In genomic region chr2:13385542-13386345, GRCm38 (mm10) we compare ENCODE assay signal across 9 mouse cellular contexts.
DNase-seq lines count a peak whose midpoint lies in the region; ATAC-seq and TF ChIP-seq lines count a peak whose summit lies in the region.
"Had no signal": no experiment of that assay in that cellular context is flagged by ENCODE, and none has a peak within 500 bp of the region (broad histone marks: within the 10 kb centered on the region; RNA-seq: fewer than 3 reads in every experiment).

No protein-coding gene starts in this region.

- no peak overlapping the region for H3K9ac ChIP-seq in kidney, embryonic 15.5 days
- H3K9ac ChIP-seq in forebrain, embryonic 13.5 days, result peak overlapping the region; percentile 31; the same call in 1 of the 2 replicates
- no peak overlapping the region for H3K9ac ChIP-seq in limb, embryonic 15.5 days

- H3K4me3 ChIP-seq in kidney, embryonic 15.5 days (replicated peaks), result no peak overlapping the region
- no peak overlapping the region for H3K4me3 ChIP-seq in forebrain, embryonic 13.5 days
- no peak overlapping the region for H3K4me3 ChIP-seq in limb, embryonic 15.5 days
- H3K4me3 ChIP-seq in olfactory bulb, adult 2 months (ENCODE audit: insufficient read depth, low read depth, low read length), result no peak overlapping the region

- H3K27me3 ChIP-seq in kidney, embryonic 15.5 days, result no peaks in the 10 kb centered on the region
- H3K27me3 ChIP-seq in forebrain, embryonic 13.5 days, result no peaks in the 10 kb centered on the region
- no peaks in the 10 kb centered on the region for H3K27me3 ChIP-seq in limb, embryonic 15.5 days

- TF ChIP-seq POLR2A in olfactory bulb, adult 2 months (IDR thresholded peaks at IDR 0.05; ENCODE audit: insufficient read depth, low read depth, low read length), result no peak

- 60% methylated on average over 3 of the region's 3 CpGs for WGBS in kidney, embryonic 15.5 days
- WGBS in forebrain, embryonic 13.5 days, result 21% methylated on average over 3 of the region's 3 CpGs
- 44% methylated on average over 3 of the region's 3 CpGs for WGBS in limb, embryonic 15.5 days
- 33% methylated on average over 3 of the region's 3 CpGs for WGBS in olfactory bulb, adult 2 months

- intact Hi-C loops in left cerebral cortex, postnatal 4 days (cut with DNase I), result no loop called here

- TF ChIP-seq CTCF in olfactory bulb, adult 2 months (IDR thresholded peaks at IDR 0.05; ENCODE audit: insufficient read depth, low read depth, low read length), result no peak

- H3K9me3 ChIP-seq in kidney, embryonic 15.5 days (replicated peaks), result no peaks in the 10 kb centered on the region
- H3K9me3 ChIP-seq in forebrain, embryonic 13.5 days (replicated peaks), result no peaks in the 10 kb centered on the region
- H3K9me3 ChIP-seq in limb, embryonic 15.5 days, result no peaks in the 10 kb centered on the region
- H3K9me3 ChIP-seq: G1E had no signal

- no peak overlapping the region for H3K4me2 ChIP-seq in kidney, embryonic 15.5 days
- H3K4me2 ChIP-seq in forebrain, embryonic 13.5 days, result peak overlapping the region; percentile 5; the same call in 1 of the 2 replicates
- no peak overlapping the region for H3K4me2 ChIP-seq in limb, embryonic 15.5 days

- H3K27ac ChIP-seq in kidney, embryonic 15.5 days, result peak overlapping the region; percentile 75
- peak overlapping the region; percentile 91 for H3K27ac ChIP-seq in forebrain, embryonic 13.5 days
- H3K27ac ChIP-seq in limb, embryonic 15.5 days, result peak overlapping the region; percentile 70
- H3K27ac ChIP-seq in olfactory bulb, adult 2 months (ENCODE audit: insufficient read depth, low read depth, low read length), result peak overlapping the region; percentile 64

- no peak for ATAC-seq in kidney, embryonic 15.5 days (replicated peaks; ENCODE audit: low FRiP score)
- peak; percentile 76 for ATAC-seq in forebrain, embryonic 13.5 days
- peak; percentile 19; the same call in 1 of the 2 replicates for ATAC-seq in limb, embryonic 15.5 days (ENCODE audit: insufficient number of reproducible peaks, low FRiP score, low TSS enrichment, low read depth)

- peaks cover 18% of the 10 kb centered on the region for H3K4me1 ChIP-seq in kidney, embryonic 15.5 days
- peaks cover 25% of the 10 kb centered on the region for H3K4me1 ChIP-seq in forebrain, embryonic 13.5 days
- H3K4me1 ChIP-seq in limb, embryonic 15.5 days, result peaks cover 15% of the 10 kb centered on the region
- H3K4me1 ChIP-seq in olfactory bulb, adult 2 months (ENCODE audit: control insufficient read depth, insufficient read depth, low read length), result peaks cover 7% of the 10 kb centered on the region

- no peak for DNase-seq in kidney, adult 18-20 months
- DNase-seq in left cerebral cortex, postnatal 4 days, result no peak
- no peak for DNase-seq in spleen, adult 12 weeks (ENCODE audit: low spot score)
- no peak for DNase-seq in layer of hippocampus, adult 9-10 months (ENCODE audit: low spot score)

- H3K36me3 ChIP-seq in kidney, embryonic 15.5 days, result no peaks in the 10 kb centered on the region
- no peaks in the 10 kb centered on the region for H3K36me3 ChIP-seq in forebrain, embryonic 13.5 days (ENCODE audit: poor library complexity, severe bottlenecking)
- no peaks in the 10 kb centered on the region for H3K36me3 ChIP-seq in limb, embryonic 15.5 days
- H3K36me3 ChIP-seq: G1E had no signal
